Mouse (Mus musculus) embryo, embryonic 11.5 days (tissue): Measurements from ENCODE around the gene Hist1h2ba.

Experiments
- DNase-seq: peaks from one replicate; pipeline ENCODE4 v3.0.0-alpha.2; 2012; ENCODE audit warnings: low read depth, low spot score

Hist1h2ba gene

GRCm38 (mm10) chr13:23906906-23907305 lies 27.1 kb downstream of the Hist1h2ba start:
- no peak for DNase-seq

GRCm38 (mm10) chr13:23898242-23898641 lies 35.7 kb downstream of the Hist1h2ba start:
- DNase-seq, result no peak

- no peak for DNase-seq
These were observed 40.7 kb downstream of the Hist1h2ba start for GRCm38 (mm10) chr13:23893269-23893593.

GRCm38 (mm10) chr13:23892592-23893268 lies 41.2 kb downstream of the Hist1h2ba start:
- no peak for DNase-seq

- DNase-seq, result no peak
These were observed 44.8 kb downstream of the Hist1h2ba start for GRCm38 (mm10) chr13:23889011-23889605.

GRCm38 (mm10) chr13:23887026-23887725 lies 46.8 kb downstream of the Hist1h2ba start:
- no peak for DNase-seq

GRCm38 (mm10) chr13:23885540-23885939 lies 48.4 kb downstream of the Hist1h2ba start:
- DNase-seq, result no peak
